Mouse (Mus musculus): ENCODE results near the gene Vegfa. TPM values are rescaled to one million over a fixed set of nuclear protein-coding genes. Genes with fewer than 3 reads are reported as not detected.

Vegfa gene
- total and polyA plus RNA-seq, 2 experiments = 120 to 288 TPM

GRCm38 (mm10) chr17:46030731-46031620 is 1.2 kb downstream of the Vegfa start:
- peak overlapping the region; percentile 99 for H3K27ac ChIP-seq (replicated peaks; ENCODE audit: insufficient read depth, low read depth, low read length)
- WGBS = under 1% methylated on average over 92 of the region's 92 CpGs
- H3K4me3 ChIP-seq (ENCODE audit: insufficient read depth, low read depth, low read length) = peak overlapping the region; percentile 99
- peaks cover 7% of the 10 kb centered on the region for H3K4me1 ChIP-seq (ENCODE audit: control insufficient read depth, insufficient read depth, low read length)
- H3K36me3 ChIP-seq (ENCODE audit: control insufficient read depth, insufficient read depth, low read length) = peaks cover 5% of the 10 kb centered on the region; the same call in 1 of the 2 replicates
- no peaks in the 10 kb centered on the region for H3K27me3 ChIP-seq (ENCODE audit: control insufficient read depth, insufficient read depth, low read length)
- TF ChIP-seq CTCF (IDR thresholded peaks at IDR 0.05; ENCODE audit: low read depth, low read length) (no peak), POLR2A (IDR thresholded peaks at IDR 0.05; ENCODE audit: extremely low read depth, insufficient read depth, low read length) (peak; percentile 36; the same call in 1 of the 2 replicates)
- H3K9ac ChIP-seq (ENCODE audit: low read depth, low read length) = peak overlapping the region; percentile 98
- H3K79me2 ChIP-seq (ENCODE audit: control insufficient read depth, insufficient read depth, low read length) = peaks cover 31% of the 10 kb centered on the region; the same call in 1 of the 2 replicates
- DNase-seq (ENCODE audit: extremely low read depth, low read depth, low spot score) = peak; percentile 83

- 1% methylated on average over 38 of the region's 43 CpGs for WGBS
- DNase-seq (ENCODE audit: extremely low read depth, low read depth, low spot score) = no peak
- H3K27me3 ChIP-seq (ENCODE audit: control insufficient read depth, insufficient read depth, low read length) = no peaks in the 10 kb centered on the region
- peaks cover 9% of the 10 kb centered on the region; the same call in 1 of the 2 replicates for H3K36me3 ChIP-seq (ENCODE audit: control insufficient read depth, insufficient read depth, low read length)
- H3K79me2 ChIP-seq (ENCODE audit: control insufficient read depth, insufficient read depth, low read length) = peaks cover 34% of the 10 kb centered on the region
- peaks cover 7% of the 10 kb centered on the region for H3K4me1 ChIP-seq (ENCODE audit: control insufficient read depth, insufficient read depth, low read length)
- peak overlapping the region; percentile 98 for H3K9ac ChIP-seq (ENCODE audit: low read depth, low read length)
- peak overlapping the region; percentile 99 for H3K4me3 ChIP-seq (ENCODE audit: insufficient read depth, low read depth, low read length)
- peak overlapping the region; percentile 99 for H3K27ac ChIP-seq (replicated peaks; ENCODE audit: insufficient read depth, low read depth, low read length)
- TF ChIP-seq CTCF (IDR thresholded peaks at IDR 0.05; ENCODE audit: low read depth, low read length) = no peak
- TF ChIP-seq POLR2A (IDR thresholded peaks at IDR 0.05; ENCODE audit: extremely low read depth, insufficient read depth, low read length) = no peak
Observed at GRCm38 (mm10) chr17:46030323-46030730, 1.8 kb downstream of the Vegfa start.

- peak; percentile 64 for DNase-seq (ENCODE audit: extremely low read depth, low read depth, low spot score)
Observed at GRCm38 (mm10) chr17:46029554-46030207, 2.5 kb downstream of the Vegfa start.

GRCm38 (mm10) chr17:46029052-46029553 is 3.1 kb downstream of the Vegfa start:
- H3K79me2 ChIP-seq (ENCODE audit: control insufficient read depth, insufficient read depth, low read length) = peaks cover 39% of the 10 kb centered on the region
- H3K4me3 ChIP-seq (ENCODE audit: insufficient read depth, low read depth, low read length) = peak overlapping the region; percentile 99
- 13% methylated on average over 2 of the region's 2 CpGs for WGBS
- peaks cover 7% of the 10 kb centered on the region for H3K4me1 ChIP-seq (ENCODE audit: control insufficient read depth, insufficient read depth, low read length)
- peak overlapping the region; percentile 98 for H3K9ac ChIP-seq (ENCODE audit: low read depth, low read length)
- no peak for TF ChIP-seq POLR2A (IDR thresholded peaks at IDR 0.05; ENCODE audit: extremely low read depth, insufficient read depth, low read length)
- no peak for TF ChIP-seq CTCF (IDR thresholded peaks at IDR 0.05; ENCODE audit: low read depth, low read length)
- no peaks in the 10 kb centered on the region for H3K27me3 ChIP-seq (ENCODE audit: control insufficient read depth, insufficient read depth, low read length)
- peak overlapping the region; percentile 99 for H3K27ac ChIP-seq (replicated peaks; ENCODE audit: insufficient read depth, low read depth, low read length)
- peaks cover 20% of the 10 kb centered on the region for H3K36me3 ChIP-seq (ENCODE audit: control insufficient read depth, insufficient read depth, low read length)
- DNase-seq (ENCODE audit: extremely low read depth, low read depth, low spot score) = no peak

More at GRCm38 (mm10) chr17:46029554-46030207, 2.5 kb downstream of the Vegfa start:
- TF ChIP-seq POLR2A (IDR thresholded peaks at IDR 0.05; ENCODE audit: extremely low read depth, insufficient read depth, low read length) = no peak
- TF ChIP-seq CTCF (IDR thresholded peaks at IDR 0.05; ENCODE audit: low read depth, low read length) = no peak
- H3K4me3 ChIP-seq (ENCODE audit: insufficient read depth, low read depth, low read length) = peak overlapping the region; percentile 99
- peak overlapping the region; percentile 98 for H3K9ac ChIP-seq (ENCODE audit: low read depth, low read length)
- peak overlapping the region; percentile 99 for H3K27ac ChIP-seq (replicated peaks; ENCODE audit: insufficient read depth, low read depth, low read length)
- peaks cover 16% of the 10 kb centered on the region; the same call in 1 of the 2 replicates for H3K36me3 ChIP-seq (ENCODE audit: control insufficient read depth, insufficient read depth, low read length)
- H3K79me2 ChIP-seq (ENCODE audit: control insufficient read depth, insufficient read depth, low read length) = peaks cover 36% of the 10 kb centered on the region
- no peaks in the 10 kb centered on the region for H3K27me3 ChIP-seq (ENCODE audit: control insufficient read depth, insufficient read depth, low read length)
- H3K4me1 ChIP-seq (ENCODE audit: control insufficient read depth, insufficient read depth, low read length) = peaks cover 7% of the 10 kb centered on the region
- WGBS = 14% methylated on average over 7 of the region's 7 CpGs

- Histone ChIP-seq H3K27ac (replicated peaks; ENCODE audit: insufficient read depth, low read depth, low read length) (peak overlapping the region; percentile 99), H3K4me3 (ENCODE audit: insufficient read depth, low read depth, low read length) (peak overlapping the region; percentile 99), H3K9ac (ENCODE audit: low read depth, low read length) (peak overlapping the region; percentile 98), H3K4me1 (ENCODE audit: control insufficient read depth, insufficient read depth, low read length) (peaks cover 7% of the 10 kb centered on the region), H3K36me3 (ENCODE audit: control insufficient read depth, insufficient read depth, low read length) (peaks cover 27% of the 10 kb centered on the region), H3K27me3 (ENCODE audit: control insufficient read depth, insufficient read depth, low read length) (no peaks in the 10 kb centered on the region), H3K79me2 (ENCODE audit: control insufficient read depth, insufficient read depth, low read length) (peaks cover 39% of the 10 kb centered on the region)
- no peak for TF ChIP-seq POLR2A (IDR thresholded peaks at IDR 0.05; ENCODE audit: extremely low read depth, insufficient read depth, low read length)
- TF ChIP-seq CTCF (IDR thresholded peaks at IDR 0.05; ENCODE audit: low read depth, low read length) = no peak
- WGBS = 7% methylated on average over 15 of the region's 15 CpGs
- peak; percentile 67 for DNase-seq (ENCODE audit: extremely low read depth, low read depth, low spot score)
Observed at GRCm38 (mm10) chr17:46028210-46029051, 3.7 kb downstream of the Vegfa start.

Measured in liver, adult 2 months (tissue).